Mouse (Mus musculus): Measurements from ENCODE around the gene Adam1a. TPM values are rescaled to one million over a fixed set of nuclear protein-coding genes. Genes with fewer than 3 reads are reported as not detected.
A peak's percentile ranks its signal among the peaks of the same experiment; 100 is the strongest.

Gene Adam1a
- polyA plus RNA-seq, 1 experiment, result 4.4 TPM

- Histone ChIP-seq H3K4me1 (ENCODE audit: control insufficient read depth, insufficient read depth, low read length) (0 out of 2 replicates have a peak, but pooled peaks cover 4% of the 10 kb centered on the region), H3K4me3 (replicated peaks; ENCODE audit: extremely low read depth, low read depth, low read length) (no peak overlapping the region)
- WGBS, result 57% methylated on average over 9 of the region's 9 CpGs
- TF ChIP-seq POLR2A (IDR thresholded peaks at IDR 0.05; ENCODE audit: borderline replicate concordance, extremely low read depth, low read depth, low read length) (no peak), CTCF (IDR thresholded peaks at IDR 0.05; ENCODE audit: insufficient read depth, low read length) (no peak)
- DNase-seq, result peak; percentile 63
Observed at GRCm38 (mm10) chr5:121569881-121570420, 24.7 kb upstream of the Adam1a start.

- TF ChIP-seq CTCF (IDR thresholded peaks at IDR 0.05; ENCODE audit: insufficient read depth, low read length) (no peak), POLR2A (IDR thresholded peaks at IDR 0.05; ENCODE audit: borderline replicate concordance, extremely low read depth, low read depth, low read length) (no peak)
- Histone ChIP-seq H3K4me1 (ENCODE audit: control insufficient read depth, insufficient read depth, low read length) (peaks cover 4% of the 10 kb centered on the region; the same call in 1 of the 2 replicates), H3K4me3 (replicated peaks; ENCODE audit: extremely low read depth, low read depth, low read length) (no peak overlapping the region)
- WGBS, result 84% methylated on average over 16 of the region's 16 CpGs
- no peak for DNase-seq
Observed at GRCm38 (mm10) chr5:121566035-121566681, 20.9 kb upstream of the Adam1a start.

- Histone ChIP-seq H3K4me3 (replicated peaks; ENCODE audit: extremely low read depth, low read depth, low read length) (peak overlapping the region; percentile 40), H3K4me1 (ENCODE audit: control insufficient read depth, insufficient read depth, low read length) (peaks cover 4% of the 10 kb centered on the region; the same call in 1 of the 2 replicates)
- TF ChIP-seq POLR2A (IDR thresholded peaks at IDR 0.05; ENCODE audit: borderline replicate concordance, extremely low read depth, low read depth, low read length), result no peak
- TF ChIP-seq CTCF (IDR thresholded peaks at IDR 0.05; ENCODE audit: insufficient read depth, low read length), result peak; percentile 89
- peak; percentile 89 for DNase-seq
- 2% methylated on average over 11 of the region's 11 CpGs for WGBS
Observed at GRCm38 (mm10) chr5:121564468-121564895, 19.2 kb upstream of the Adam1a start.

- Histone ChIP-seq H3K4me3 (replicated peaks; ENCODE audit: extremely low read depth, low read depth, low read length) (no peak overlapping the region), H3K4me1 (ENCODE audit: control insufficient read depth, insufficient read depth, low read length) (peaks cover 4% of the 10 kb centered on the region; the same call in 1 of the 2 replicates)
- 79% methylated on average over 3 of the region's 3 CpGs for WGBS
- TF ChIP-seq CTCF (IDR thresholded peaks at IDR 0.05; ENCODE audit: insufficient read depth, low read length) (no peak), POLR2A (IDR thresholded peaks at IDR 0.05; ENCODE audit: borderline replicate concordance, extremely low read depth, low read depth, low read length) (no peak)
- DNase-seq, result no peak
Observed at GRCm38 (mm10) chr5:121562436-121562835, 17.2 kb upstream of the Adam1a start.

GRCm38 (mm10) chr5:121549196-121549595 is 3.9 kb upstream of the Adam1a start:
- Histone ChIP-seq H3K4me1 (ENCODE audit: control insufficient read depth, insufficient read depth, low read length) (peaks cover 3% of the 10 kb centered on the region; the same call in 1 of the 2 replicates), H3K4me3 (replicated peaks; ENCODE audit: extremely low read depth, low read depth, low read length) (no peak overlapping the region)
- 78% methylated on average over 7 of the region's 7 CpGs for WGBS
- no peak for TF ChIP-seq POLR2A (IDR thresholded peaks at IDR 0.05; ENCODE audit: borderline replicate concordance, extremely low read depth, low read depth, low read length)
- no peak for TF ChIP-seq CTCF (IDR thresholded peaks at IDR 0.05; ENCODE audit: insufficient read depth, low read length)
- DNase-seq, result no peak

- TF ChIP-seq POLR2A (IDR thresholded peaks at IDR 0.05; ENCODE audit: borderline replicate concordance, extremely low read depth, low read depth, low read length), result no peak
- TF ChIP-seq CTCF (IDR thresholded peaks at IDR 0.05; ENCODE audit: insufficient read depth, low read length), result no peak
- 85% methylated on average over 3 of the region's 3 CpGs for WGBS
- DNase-seq, result no peak
- no peak overlapping the region for H3K4me3 ChIP-seq (replicated peaks; ENCODE audit: extremely low read depth, low read depth, low read length)
- H3K4me1 ChIP-seq (ENCODE audit: control insufficient read depth, insufficient read depth, low read length), result peaks cover 9% of the 10 kb centered on the region; the same call in 1 of the 2 replicates
Observed at GRCm38 (mm10) chr5:121547084-121547483, 1.8 kb upstream of the Adam1a start.

- peaks cover 10% of the 10 kb centered on the region; the same call in 1 of the 2 replicates for H3K4me1 ChIP-seq (ENCODE audit: control insufficient read depth, insufficient read depth, low read length)
- 11% methylated on average over 6 of the region's 6 CpGs for WGBS
- TF ChIP-seq POLR2A (IDR thresholded peaks at IDR 0.05; ENCODE audit: borderline replicate concordance, extremely low read depth, low read depth, low read length), result no peak
- peak; percentile 70 for TF ChIP-seq CTCF (IDR thresholded peaks at IDR 0.05; ENCODE audit: insufficient read depth, low read length)
- no peak for DNase-seq
- no peak overlapping the region for H3K4me3 ChIP-seq (replicated peaks; ENCODE audit: extremely low read depth, low read depth, low read length)
Observed at GRCm38 (mm10) chr5:121546530-121546895, 1.2 kb upstream of the Adam1a start.

- H3K4me1 ChIP-seq (ENCODE audit: control insufficient read depth, insufficient read depth, low read length), result peaks cover 10% of the 10 kb centered on the region; the same call in 1 of the 2 replicates
- peak; percentile 70; the same call in 1 of the 2 replicates for TF ChIP-seq POLR2A (IDR thresholded peaks at IDR 0.05; ENCODE audit: borderline replicate concordance, extremely low read depth, low read depth, low read length)
- TF ChIP-seq CTCF (IDR thresholded peaks at IDR 0.05; ENCODE audit: insufficient read depth, low read length), result no peak
Observed at GRCm38 (mm10) chr5:121545793-121546529, 679 bp upstream of the Adam1a start, which contains the start of gene Mapkapk5. TSS of gene Mapkapk5 (minus strand) at chr5:121545905.

GRCm38 (mm10) chr5:121543370-121543769 is 1.9 kb downstream of the Adam1a start:
- TF ChIP-seq CTCF (IDR thresholded peaks at IDR 0.05; ENCODE audit: insufficient read depth, low read length) (no peak), POLR2A (IDR thresholded peaks at IDR 0.05; ENCODE audit: borderline replicate concordance, extremely low read depth, low read depth, low read length) (no peak)
- Histone ChIP-seq H3K4me1 (ENCODE audit: control insufficient read depth, insufficient read depth, low read length) (peaks cover 10% of the 10 kb centered on the region; the same call in 1 of the 2 replicates), H3K4me3 (replicated peaks; ENCODE audit: extremely low read depth, low read depth, low read length) (no peak overlapping the region)
- 71% methylated on average over 3 of the region's 3 CpGs for WGBS
- DNase-seq, result no peak

More at GRCm38 (mm10) chr5:121545793-121546529, 679 bp upstream of the Adam1a start, which contains the start of gene Mapkapk5:
- 1% methylated on average over 45 of the region's 55 CpGs for WGBS
- peak within 1 kb of the TSS; percentile 79 for H3K4me3 ChIP-seq (replicated peaks; ENCODE audit: extremely low read depth, low read depth, low read length)
- peak; percentile 98 for DNase-seq
